Mouse (Mus musculus) WW6 (cell line): ENCODE results near the gene Ntmt1.

Experiments
- DNase-seq: peaks from one replicate; pipeline ENCODE4 v3.0.0-alpha.2; 2013; ENCODE audit warnings: low read depth, low spot score

Gene Ntmt1

GRCm38 (mm10) chr2:30807648-30808295 lies at the start of gene Ntmt1:
Ntmt1 (plus strand) TSS chr2:30807826.
- DNase-seq, result peak; percentile 99

DNA sequence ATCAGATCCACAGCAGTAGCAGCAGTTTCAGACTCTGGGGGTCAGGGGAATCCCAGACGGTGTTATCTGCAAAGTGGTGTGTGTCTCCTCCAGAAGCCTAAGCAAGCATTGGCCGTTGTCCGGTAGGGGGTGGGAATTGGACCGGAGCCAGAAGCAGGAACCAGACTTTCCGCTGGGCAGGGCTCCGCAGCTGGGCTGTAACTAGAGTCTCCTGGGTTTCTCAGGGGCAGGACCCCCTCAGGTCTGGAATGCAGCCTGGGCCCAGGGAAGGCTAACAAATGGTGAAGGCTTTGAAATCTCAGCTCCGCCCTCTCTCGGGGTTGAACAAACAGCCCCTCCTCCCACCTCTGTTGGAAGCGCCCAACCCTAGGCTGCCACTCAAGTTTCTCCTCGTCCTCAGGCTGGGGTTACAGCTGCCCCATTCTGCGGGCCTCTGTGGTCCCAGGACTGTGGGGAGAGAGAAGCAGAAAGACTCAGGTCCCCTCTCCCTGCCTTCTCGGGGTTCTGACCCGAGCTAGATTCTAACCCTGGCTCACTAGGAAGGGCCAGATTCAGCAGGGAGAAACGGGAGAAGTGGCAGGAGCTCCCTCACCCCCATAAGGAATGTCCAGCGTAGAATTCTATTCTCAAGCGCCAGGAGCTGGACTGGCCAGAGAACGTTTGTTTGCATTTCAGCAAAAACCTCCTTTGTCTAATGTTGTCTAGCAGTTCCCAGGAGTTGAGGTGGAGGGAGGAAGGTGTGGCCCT lies 49.1 kb upstream of the Ntmt1 start:
- DNase-seq, result peak; percentile 89

- DNase-seq, result no peak
These were observed 48.6 kb upstream of the Ntmt1 start for GRCm38 (mm10) chr2:30759088-30759374.

DNA sequence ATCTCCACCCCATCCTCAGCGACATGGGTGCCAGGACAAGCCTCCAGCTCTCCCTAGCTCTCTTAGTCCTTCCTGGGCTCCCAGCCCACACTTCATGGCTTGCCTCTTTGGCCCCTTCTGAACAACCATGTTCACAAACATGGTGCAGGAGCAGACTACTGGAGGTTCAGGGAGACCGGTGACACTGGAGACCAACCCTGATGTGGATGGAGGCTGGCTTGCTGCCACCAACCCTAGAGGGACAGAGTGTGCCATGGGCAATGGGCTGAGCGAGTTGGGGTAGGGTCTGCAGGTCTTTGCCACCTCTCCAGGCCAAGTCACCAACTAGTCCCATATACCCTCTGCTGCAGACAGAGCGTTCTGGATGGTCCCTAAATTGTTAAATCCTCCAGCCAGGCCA lies 48.2 kb upstream of the Ntmt1 start:
- no peak for DNase-seq

- DNase-seq, result no peak
These were observed 47.6 kb upstream of the Ntmt1 start for GRCm38 (mm10) chr2:30759858-30760547.

DNA sequence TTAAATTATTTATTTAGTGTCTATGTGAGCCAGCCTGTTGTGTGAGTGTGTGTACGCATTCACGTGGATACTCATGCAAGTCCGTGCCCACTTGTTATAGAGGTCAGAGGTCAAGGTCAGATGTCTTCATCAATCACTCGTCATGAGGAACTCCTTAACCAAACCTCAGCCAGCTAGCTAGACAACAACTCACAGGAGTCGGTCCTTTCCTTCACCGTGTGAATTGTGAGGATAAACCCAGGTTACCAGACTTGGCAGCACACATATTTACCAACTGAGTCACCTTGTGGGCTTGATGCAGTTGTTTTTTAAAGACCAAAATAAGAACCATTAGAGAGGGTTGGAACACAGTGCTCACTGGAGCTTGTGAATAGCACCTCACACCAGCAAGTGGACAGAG lies 46.9 kb upstream of the Ntmt1 start:
- DNase-seq, result no peak

DNA sequence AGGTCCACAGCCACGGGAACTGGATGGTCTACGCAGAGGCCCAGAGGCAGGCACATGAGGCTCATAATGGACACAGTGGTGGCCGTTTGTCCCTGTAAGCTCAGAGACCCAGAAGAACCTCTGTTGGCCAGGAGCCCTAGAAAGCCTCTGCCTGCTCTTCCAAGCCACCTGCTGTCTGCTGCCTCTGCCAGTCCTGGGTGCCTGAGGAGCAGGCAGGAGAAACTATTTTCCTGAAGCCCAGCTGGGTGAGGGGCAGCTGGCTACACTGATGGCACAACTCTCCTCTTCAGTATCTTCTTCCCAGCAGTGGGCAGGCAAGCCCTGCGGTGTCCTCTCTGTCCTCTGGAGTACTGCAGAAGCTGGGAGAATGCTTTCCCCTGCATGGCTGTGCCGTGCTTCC lies 41.2 kb upstream of the Ntmt1 start:
- no peak for DNase-seq

DNA sequence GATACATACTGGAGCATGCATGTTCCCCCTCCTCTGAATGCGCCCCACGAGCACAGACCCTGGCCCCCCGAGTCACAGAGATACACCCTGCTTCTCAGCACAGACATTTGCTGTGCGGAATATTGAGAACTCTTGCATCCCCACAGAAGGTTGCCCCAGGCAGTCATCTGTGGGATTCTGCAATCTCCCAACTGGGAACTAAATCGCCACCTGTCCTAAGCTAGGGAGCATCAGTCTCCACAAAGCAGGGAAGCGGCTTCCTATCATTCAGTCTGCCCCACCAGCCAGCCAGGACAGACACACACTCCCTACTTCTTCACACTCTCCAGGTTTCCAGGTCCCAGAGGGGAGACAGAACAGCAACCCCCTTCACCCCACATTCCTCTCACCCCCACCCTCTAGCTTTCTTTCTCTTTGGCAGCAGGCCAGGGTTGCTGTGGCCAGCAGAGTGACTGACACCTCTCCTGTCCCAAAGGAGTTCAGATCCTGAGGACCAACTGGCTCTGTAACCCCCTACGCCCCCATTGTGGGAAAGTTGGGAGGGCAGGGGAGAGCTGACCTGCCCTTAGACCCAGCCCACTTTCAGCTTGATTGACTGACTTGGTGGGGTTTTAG lies 39.9 kb upstream of the Ntmt1 start:
- DNase-seq, result no peak

DNA sequence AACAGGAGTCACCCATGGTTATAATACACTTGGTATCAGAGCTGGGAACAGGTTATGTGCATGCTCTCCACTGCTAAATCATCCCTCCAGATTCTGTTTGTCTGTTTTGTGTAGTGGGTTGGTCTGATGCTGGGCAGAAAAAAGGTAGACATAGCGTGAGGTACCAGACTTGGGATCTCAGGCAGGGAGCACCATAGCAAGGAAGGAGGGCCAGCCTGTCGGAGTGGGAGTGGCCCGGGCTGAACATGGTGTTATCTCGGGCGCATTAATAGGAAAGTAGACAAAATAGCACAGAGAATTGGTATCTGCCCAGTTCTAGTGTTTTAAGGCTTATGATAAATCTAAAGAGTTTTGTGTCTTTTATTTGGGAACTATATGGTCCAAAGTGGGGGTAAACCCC lies 39.1 kb upstream of the Ntmt1 start:
- DNase-seq, result no peak

DNA sequence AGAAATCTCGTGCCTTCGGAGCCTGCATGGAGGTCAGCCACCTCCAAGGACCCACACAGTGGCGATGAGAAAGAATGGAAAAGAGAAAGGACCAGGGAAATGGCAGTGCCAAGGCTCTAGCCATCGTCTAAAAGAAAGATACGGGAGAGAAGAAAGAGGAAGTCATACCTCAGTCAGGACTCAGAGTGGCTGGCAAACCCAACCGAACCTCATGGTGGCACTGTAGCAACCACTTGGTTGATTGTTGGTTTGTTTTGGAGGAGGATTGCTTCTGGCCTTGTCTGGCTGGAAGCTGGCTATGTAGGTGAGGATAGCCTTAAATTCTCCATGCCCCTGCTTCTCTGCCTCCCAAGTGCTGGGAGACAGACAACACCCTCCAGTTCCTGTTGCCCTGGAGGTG lies 38.4 kb upstream of the Ntmt1 start:
- DNase-seq, result no peak

DNA sequence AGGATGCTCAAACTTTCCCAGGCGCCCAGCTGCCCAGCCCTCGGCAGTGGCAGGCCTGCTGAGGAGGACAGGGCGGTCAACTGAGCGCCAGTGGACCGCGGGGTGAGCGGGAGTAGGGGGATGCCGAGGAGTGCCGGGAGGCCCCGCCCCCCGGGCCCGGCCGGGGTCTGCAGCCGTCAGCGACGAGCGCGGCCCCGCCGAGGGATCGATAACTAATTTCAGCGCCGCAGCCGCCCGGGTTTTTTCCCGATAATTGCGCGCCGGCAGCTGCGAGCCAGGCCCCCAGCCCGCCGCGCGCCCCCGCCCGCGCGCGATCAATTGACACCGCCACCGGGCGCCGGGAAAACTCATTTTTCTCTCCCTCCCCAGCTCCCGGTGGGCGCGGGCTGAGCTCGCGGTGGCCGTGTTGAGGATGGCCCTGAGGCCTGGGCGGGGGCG lies 36.2 kb upstream of the Ntmt1 start:
- no peak for DNase-seq

DNA sequence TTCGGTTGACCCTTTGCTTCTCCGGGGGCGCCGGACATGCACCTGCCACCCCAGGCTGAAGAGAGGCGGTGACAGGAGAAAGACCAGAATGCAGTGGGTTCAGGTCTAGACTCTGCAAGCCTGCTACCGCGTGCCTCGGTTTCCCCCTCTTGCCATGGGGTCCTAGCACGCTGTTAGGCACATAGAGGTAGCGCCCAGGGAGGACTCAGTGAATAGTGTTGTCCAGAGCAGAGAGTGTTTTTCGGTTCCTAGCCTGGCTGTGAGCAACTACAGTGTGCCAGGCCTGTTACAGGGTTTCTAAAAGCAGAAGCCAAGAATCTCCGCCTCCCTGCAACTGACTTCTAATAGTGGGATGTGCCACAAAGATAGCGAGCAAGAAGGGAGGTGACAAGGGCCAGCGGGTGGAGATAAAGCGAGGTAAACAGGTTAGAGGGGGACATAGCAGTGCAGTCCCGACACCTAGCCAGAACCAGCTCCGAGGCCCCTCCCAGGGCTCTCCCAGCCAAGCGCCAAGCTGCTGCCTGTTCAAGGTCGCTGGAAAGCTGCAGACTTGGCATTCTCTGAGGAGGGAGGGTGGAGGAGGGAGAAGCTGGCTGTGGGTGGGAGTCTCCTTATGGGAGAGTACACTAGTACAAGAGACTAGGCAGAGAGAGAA lies 35.7 kb upstream of the Ntmt1 start:
- no peak for DNase-seq

DNA sequence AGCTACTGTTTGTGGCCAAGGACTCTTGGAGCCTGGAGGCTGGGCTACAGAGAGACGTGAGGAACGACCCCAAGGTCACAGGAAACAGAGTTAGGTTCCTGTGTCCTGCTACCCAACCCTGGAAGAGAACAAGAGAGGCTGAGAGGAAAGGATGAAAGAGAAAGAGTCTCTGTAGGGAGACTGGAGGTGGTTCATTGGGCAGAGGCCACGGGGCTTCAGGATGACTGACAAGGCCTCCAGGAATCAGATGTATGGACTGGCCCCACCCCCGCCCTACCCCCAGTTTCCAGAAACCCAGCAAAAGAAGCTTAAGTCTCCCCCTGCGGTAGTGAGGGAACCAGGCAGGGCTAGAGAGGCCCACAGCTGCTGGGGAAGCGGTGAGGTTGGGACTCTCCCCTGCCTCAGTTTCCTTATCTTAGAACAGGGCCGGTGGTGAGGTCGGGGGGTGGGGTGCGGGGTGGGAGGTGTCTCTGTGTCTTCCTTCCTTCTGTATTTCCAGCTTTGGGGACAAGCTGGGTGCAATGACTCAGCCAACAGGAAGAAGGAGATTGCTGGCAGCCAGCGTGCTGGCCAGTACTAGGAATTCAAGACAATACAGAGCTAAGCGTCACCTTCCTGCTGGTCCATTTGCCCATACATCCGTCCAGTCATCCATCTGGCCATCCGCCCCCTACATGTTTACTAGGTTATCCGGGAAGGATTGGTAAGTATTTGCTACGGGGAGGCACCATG lies 34.9 kb upstream of the Ntmt1 start:
- no peak for DNase-seq

DNA sequence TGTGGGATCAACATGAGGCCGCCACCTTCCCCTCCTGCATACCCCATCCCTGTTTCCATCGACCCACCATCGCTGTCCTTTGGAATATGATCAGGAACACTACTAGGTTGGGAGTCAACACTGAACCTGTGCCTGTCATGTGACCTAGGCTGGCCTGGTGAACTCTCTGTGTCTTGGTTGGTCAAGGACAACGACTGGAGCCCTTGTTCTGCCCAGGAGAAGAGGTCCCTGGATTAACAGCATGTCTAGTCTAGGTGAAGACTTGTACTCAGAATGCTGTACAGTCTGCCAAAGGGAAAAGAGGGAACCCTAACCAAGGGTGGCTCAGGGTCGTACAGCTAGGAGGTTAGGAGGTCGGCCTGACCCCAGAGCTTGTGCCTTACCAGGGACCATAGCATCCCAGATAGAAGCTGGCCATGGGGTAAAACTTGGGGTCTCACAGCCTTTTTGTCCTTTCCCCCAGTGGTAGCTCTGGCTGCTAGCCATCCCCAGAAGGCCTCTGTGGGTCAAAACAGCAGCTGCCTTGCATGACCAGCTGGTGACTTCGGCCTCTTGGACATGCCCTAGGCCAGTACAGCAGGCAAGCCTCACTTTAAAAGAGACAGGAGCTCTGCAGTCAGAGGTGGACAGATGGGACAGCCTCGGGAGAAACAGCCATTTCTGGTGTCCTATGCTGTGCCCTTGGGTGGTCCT lies 34.2 kb upstream of the Ntmt1 start:
- no peak for DNase-seq

GRCm38 (mm10) chr2:30775955-30776354 lies 31.7 kb upstream of the Ntmt1 start:
- no peak for DNase-seq

DNA sequence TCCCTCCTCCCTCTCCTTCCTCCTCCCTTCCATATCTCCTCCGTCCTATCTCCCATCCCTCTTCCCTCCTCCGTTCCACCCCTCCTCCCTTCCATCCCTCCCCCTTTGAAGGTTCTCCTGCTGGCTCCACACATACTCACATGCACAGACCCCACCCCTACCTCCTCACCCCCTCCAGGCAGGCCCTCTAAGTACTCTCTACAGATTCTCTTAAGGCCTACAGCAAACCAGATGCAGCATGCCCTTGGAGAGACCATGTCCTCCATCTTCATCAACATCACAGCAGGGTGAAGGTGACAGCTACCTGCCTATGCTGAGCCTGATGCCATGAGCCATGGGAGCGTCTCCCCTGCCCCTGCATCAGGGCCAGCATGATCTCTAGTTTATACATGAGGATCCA lies 30.4 kb upstream of the Ntmt1 start:
- no peak for DNase-seq

GRCm38 (mm10) chr2:30778235-30778634 lies 29.4 kb upstream of the Ntmt1 start:
- no peak for DNase-seq

- DNase-seq, result peak; percentile 96
These were observed 28.4 kb upstream of the Ntmt1 start for GRCm38 (mm10) chr2:30779241-30779640.

- no peak for DNase-seq
These were observed 25.0 kb upstream of the Ntmt1 start for GRCm38 (mm10) chr2:30782312-30783290.

DNA sequence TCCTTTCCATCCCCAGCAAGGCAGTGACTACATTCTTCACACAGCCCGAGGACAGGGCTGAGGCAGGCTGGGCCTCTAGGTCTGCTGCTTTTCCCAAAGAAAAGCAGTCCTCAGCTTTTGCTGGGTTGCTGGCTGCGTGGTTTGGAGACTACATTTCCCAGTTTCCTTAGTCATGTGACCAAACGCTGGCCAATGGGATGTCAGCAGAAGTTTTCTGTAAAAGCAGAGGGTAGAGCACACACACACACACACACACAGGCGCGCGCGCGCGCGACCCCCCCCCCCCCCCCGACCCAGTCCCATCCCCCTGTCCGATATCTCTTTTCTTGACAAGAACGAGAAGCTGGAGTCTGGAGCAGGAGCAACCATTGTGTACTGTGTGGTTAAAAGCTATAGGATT lies 24.3 kb upstream of the Ntmt1 start:
- DNase-seq, result no peak
